Mouse (Mus musculus) heart, embryonic 16.5 days (tissue): ENCODE data around the gene Mus81. TPM values are rescaled to one million over a fixed set of nuclear protein-coding genes. Genes with fewer than 3 reads are reported as not detected.
A peak's percentile ranks its signal among the peaks of the same experiment; 100 is the strongest.

Source experiments
- ATAC-seq: fragments of 200-750 bp; cut with Nextera tagmentation; replicated peaks from 2 replicates; pipeline ENCODE4 v1.8.0; 2017; ENCODE audit warnings: moderate number of reproducible peaks; ENCODE audit not compliant: insufficient read depth, low FRiP score; ENCODE audit errors: extremely low read depth
- H3K27ac ChIP-seq: fragments of 300-500 bp; sonication (generic); 2 replicates; pipeline ENCODE4 v1.5.1; 2014; ENCODE audit warnings: mild to moderate bottlenecking, low read length, control low read depth, moderate library complexity
- H3K27me3 ChIP-seq: fragments of 300-500 bp; sonication (generic); 2 replicates; pipeline ENCODE4 v1.6.1; 2014; ENCODE audit warnings: low read length, mixed read lengths; ENCODE audit not compliant: control insufficient read depth, insufficient read depth
- H3K36me3 ChIP-seq: fragments of 300-500 bp; sonication (generic); 2 replicates; pipeline ENCODE4 v1.6.1; 2014; ENCODE audit not compliant: control insufficient read depth, insufficient read depth
- H3K4me1 ChIP-seq: fragments of 300-500 bp; sonication (generic); 2 replicates; pipeline ENCODE4 v1.6.1; 2014; ENCODE audit warnings: low read length, mixed read lengths; ENCODE audit not compliant: control insufficient read depth, insufficient read depth
- H3K4me2 ChIP-seq: fragments of 300-500 bp; sonication (generic); 2 replicates; pipeline ENCODE4 v1.6.1; 2014; ENCODE audit warnings: low read depth, mild to moderate bottlenecking, control low read depth, low read length
- H3K4me3 ChIP-seq: fragments of 300-500 bp; sonication (generic); 2 replicates; pipeline ENCODE4 v1.5.1; 2014; ENCODE audit warnings: mild to moderate bottlenecking, control low read depth, low read length
- H3K9ac ChIP-seq: fragments of 300-500 bp; sonication (generic); 2 replicates; pipeline ENCODE4 v1.6.1; 2014; ENCODE audit warnings: low read length, control low read depth
- H3K9me3 ChIP-seq: fragments of 300-500 bp; sonication (generic); replicated peaks from 2 replicates; pipeline ENCODE4 v1.6.1; 2016; ENCODE audit warnings: low read length; ENCODE audit not compliant: control insufficient read depth
- WGBS: fragments of 180-500 bp; shearing (Covaris S2); extraction: QIAGEN DNeasy Blood & Tissue Kit; methylation state at CpG from one replicate; pipeline ENCODE4 v1.1.7; 2014; 5-methylcytosine and 5-hydroxymethylcytosine counted together
- polyA plus RNA-seq: library from polyadenylated mRNA; unstranded; fragments of >200 nt; fragmentation: Nextera tagmentation; extraction: Ambion mirVana; gene quantifications from 2 replicates; pipeline ENCODE4 v1.2.1, GENCODE M21; 2015

Mus81 gene
- 50.1 and 52.9 TPM in 2 replicates for polyA plus RNA-seq

DNA sequence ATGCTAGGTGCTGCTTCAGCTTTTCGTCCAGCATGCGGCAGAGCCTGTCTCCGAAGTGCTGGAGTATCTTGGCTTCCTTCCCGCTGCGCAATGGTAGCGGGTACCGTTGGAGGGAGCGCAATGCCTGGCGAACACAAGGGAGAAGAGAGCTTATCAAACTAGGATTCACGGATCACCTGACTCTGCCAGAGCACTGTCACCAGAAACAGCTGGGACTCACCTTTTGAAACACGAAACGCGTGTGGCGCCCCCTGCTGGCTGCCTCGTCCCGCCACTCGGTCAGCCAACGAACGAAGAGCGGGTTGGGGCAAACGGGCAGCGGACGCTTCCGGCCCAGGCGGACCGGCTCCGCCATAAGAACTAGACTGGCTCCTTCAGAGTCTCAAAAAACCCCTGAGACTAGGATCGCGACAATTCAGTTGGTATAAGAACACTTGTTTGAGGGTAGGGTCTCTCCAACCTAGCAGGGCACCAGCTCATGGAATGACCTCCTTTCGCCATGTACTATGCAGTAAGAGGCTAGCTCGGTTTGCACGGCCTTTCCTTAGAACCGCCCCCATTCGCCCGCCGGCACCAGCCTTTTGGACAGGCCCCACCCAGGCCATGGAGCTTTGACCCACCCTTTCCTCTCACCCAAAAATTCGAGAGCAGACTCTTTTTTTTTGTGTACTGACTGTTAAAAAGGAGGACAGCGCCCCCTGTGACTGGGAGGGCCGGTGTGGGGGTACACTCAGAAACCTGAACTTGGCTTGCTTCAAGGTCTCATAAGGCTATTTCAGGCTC is at the start of gene Mus81:
TSS of gene Mus81 (minus strand) at position 635 of the 783 bp plus-strand sequence.
- H3K9me3 ChIP-seq: no peaks in the 10 kb centered on the region
- H3K9ac ChIP-seq: peak within 1 kb of the TSS; percentile 83
- H3K36me3 ChIP-seq: peaks cover 15% of the 10 kb centered on the region
- H3K27me3 ChIP-seq: no peaks in the 10 kb centered on the region
- peak within 1 kb of the TSS; percentile 71 for H3K4me2 ChIP-seq
- peak within 1 kb of the TSS; percentile 100 for H3K27ac ChIP-seq
- H3K4me1 ChIP-seq: peaks cover 32% of the 10 kb centered on the region
- WGBS: under 1% methylated on average over 39 of the region's 39 CpGs
- ATAC-seq: peak; percentile 68
- peak within 1 kb of the TSS; percentile 69 for H3K4me3 ChIP-seq

DNA sequence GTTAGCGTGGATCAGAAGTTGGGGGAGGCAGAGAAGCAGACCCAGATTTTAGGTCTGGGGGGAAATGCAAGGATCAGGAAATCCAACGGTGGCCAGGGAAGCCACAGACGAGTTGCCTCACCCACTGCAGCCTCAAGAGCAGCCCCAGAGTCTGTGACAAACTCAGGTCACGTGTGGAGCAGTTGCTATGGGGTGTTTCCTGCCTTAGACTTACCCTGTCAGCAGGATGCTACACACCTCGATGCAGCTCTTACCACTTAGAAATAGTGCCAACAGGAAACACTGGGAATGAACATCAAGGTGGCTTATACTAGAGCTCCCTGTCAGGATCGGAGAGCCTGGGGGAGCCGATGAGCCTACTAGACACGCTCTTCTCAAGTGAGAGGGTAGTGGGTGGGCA is 44.3 kb upstream of the Mus81 start:
- H3K36me3 ChIP-seq: no peaks in the 10 kb centered on the region
- H3K27me3 ChIP-seq: 0 out of 2 replicates have a peak, but pooled peaks cover 3% of the 10 kb centered on the region
- no peak overlapping the region for H3K4me3 ChIP-seq
- no peak overlapping the region for H3K27ac ChIP-seq
- WGBS: 58% methylated on average over 8 of the region's 8 CpGs
- H3K9ac ChIP-seq: no peak overlapping the region
- ATAC-seq: no peak
- no peak overlapping the region for H3K4me2 ChIP-seq
- peaks cover 4% of the 10 kb centered on the region; the same call in 1 of the 2 replicates for H3K4me1 ChIP-seq
- no peaks in the 10 kb centered on the region for H3K9me3 ChIP-seq

DNA sequence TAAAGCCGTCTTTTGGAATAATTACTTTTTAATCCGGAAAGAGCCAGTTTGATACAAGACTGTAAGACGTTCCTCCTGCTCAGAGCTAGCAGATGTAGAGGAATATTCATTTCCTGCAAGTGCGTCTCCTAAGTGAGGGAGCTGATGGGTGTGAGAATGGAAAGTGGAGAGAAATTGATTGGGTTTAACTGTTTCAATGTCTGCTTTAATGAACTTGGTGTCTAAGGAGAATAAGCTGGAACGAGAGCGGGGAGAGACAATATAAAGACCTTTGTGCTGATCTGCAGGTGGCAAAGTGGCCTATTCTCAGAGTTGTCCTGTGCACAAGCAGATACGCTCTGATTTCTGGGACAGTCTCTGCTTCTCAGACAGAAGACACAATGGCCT is 41.9 kb upstream of the Mus81 start:
- 0 out of 2 replicates have a peak, but pooled peaks cover 3% of the 10 kb centered on the region for H3K27me3 ChIP-seq
- no peaks in the 10 kb centered on the region for H3K9me3 ChIP-seq
- H3K36me3 ChIP-seq: no peaks in the 10 kb centered on the region
- ATAC-seq: no peak
- H3K4me3 ChIP-seq: no peak overlapping the region
- H3K4me1 ChIP-seq: peaks cover 4% of the 10 kb centered on the region; the same call in 1 of the 2 replicates
- WGBS: 76% methylated on average over 7 of the region's 7 CpGs
- H3K4me2 ChIP-seq: peak overlapping the region; percentile 58; the same call in 1 of the 2 replicates
- no peak overlapping the region for H3K9ac ChIP-seq
- H3K27ac ChIP-seq: no peak overlapping the region

DNA sequence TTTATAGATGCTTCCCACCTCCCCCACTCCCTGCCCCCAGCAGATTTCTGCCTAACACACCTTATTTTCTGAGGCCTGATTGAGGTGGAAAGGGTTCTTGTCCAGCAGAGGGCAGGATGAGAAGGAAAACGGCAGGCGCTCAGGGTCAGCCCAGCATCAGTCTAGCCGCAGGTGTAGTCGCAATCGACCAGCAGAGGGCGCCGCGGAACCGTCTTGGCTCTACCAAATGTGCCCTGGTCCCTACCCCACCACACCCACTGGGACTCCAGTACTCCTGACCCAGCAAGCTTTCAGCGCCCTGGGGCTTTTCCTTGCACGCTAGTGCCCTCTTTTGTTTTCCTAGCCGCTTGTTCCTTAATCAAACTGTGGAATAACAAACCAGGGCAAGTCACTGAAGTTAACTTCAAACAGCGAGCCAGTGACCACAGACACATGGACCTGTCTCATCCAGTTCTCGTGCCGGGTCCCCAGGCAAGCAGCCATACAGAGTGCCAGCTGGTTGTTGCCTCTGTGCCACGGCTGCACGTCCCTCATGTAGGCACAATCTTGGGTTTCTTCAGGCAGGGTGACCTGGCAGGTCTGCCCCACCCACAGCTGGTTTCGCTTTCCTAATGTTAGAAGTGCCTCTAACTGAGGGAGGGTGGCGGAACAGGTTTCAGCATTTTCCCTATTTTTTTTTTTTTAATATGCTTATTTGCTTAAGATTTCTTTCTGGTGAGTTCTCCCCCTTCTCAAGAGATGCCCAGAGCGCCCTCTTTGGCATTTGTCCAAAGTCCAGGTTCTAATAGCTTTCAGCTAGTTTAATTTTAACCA is 41.3 kb upstream of the Mus81 start:
- H3K27ac ChIP-seq: no peak overlapping the region
- H3K9ac ChIP-seq: peak overlapping the region; percentile 14; the same call in 1 of the 2 replicates
- H3K27me3 ChIP-seq: 0 out of 2 replicates have a peak, but pooled peaks cover 3% of the 10 kb centered on the region
- no peaks in the 10 kb centered on the region for H3K36me3 ChIP-seq
- H3K9me3 ChIP-seq: no peaks in the 10 kb centered on the region
- peak overlapping the region; percentile 58 for H3K4me2 ChIP-seq
- H3K4me3 ChIP-seq: peak overlapping the region; percentile 25
- H3K4me1 ChIP-seq: peaks cover 4% of the 10 kb centered on the region; the same call in 1 of the 2 replicates
- 18% methylated on average over 20 of the region's 20 CpGs for WGBS
- peak; percentile 96 for ATAC-seq

DNA sequence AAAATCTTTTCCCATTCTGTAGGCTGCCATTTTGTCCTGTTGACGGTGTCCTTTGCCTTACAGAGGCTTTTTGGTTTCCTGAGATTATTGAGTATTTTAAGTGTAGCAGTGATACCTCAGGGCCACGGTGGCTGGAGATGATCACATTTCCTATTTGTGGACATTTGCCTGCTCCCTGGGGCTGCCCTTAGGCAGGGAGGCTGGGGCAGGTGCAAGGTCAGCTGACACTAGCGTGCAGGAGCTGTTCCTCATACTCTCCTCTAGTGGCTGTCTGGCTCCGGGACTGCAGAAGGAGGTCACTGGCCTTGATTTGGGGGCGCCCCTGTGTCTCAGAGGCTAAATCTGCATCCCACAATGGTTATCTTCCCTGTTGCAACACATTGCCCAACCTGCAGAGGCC is 37.0 kb upstream of the Mus81 start:
- H3K36me3 ChIP-seq: no peaks in the 10 kb centered on the region
- peaks cover 4% of the 10 kb centered on the region; the same call in 1 of the 2 replicates for H3K4me1 ChIP-seq
- 0 out of 2 replicates have a peak, but pooled peaks cover under 1% of the 10 kb centered on the region for H3K27me3 ChIP-seq
- no peak overlapping the region for H3K4me2 ChIP-seq
- no peak overlapping the region for H3K27ac ChIP-seq
- no peak overlapping the region for H3K4me3 ChIP-seq
- no peak for ATAC-seq
- no peaks in the 10 kb centered on the region for H3K9me3 ChIP-seq
- H3K9ac ChIP-seq: no peak overlapping the region
- 75% methylated on average over 5 of the region's 5 CpGs for WGBS

DNA sequence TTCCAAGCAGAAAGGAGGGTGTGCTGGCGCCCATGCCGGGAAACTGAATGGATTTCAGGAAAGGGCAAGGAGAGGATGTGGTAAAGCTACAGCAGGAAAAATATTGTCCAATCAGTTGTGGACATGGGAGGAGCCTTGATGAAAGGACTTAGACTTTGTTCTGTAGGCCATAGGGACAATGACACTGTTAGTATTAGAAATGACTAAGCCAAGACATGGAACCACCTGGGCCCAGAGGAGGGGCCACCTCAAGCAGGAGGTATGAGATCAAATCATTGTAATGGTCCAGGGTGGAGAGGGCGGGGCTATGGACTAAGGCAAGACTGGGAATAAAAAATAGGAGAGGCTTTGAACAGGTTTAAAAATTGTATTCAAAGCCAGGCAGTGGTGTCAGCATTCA is 30.5 kb upstream of the Mus81 start:
- H3K27ac ChIP-seq: no peak overlapping the region
- 83% methylated on average over 3 of the region's 3 CpGs for WGBS
- ATAC-seq: no peak

DNA sequence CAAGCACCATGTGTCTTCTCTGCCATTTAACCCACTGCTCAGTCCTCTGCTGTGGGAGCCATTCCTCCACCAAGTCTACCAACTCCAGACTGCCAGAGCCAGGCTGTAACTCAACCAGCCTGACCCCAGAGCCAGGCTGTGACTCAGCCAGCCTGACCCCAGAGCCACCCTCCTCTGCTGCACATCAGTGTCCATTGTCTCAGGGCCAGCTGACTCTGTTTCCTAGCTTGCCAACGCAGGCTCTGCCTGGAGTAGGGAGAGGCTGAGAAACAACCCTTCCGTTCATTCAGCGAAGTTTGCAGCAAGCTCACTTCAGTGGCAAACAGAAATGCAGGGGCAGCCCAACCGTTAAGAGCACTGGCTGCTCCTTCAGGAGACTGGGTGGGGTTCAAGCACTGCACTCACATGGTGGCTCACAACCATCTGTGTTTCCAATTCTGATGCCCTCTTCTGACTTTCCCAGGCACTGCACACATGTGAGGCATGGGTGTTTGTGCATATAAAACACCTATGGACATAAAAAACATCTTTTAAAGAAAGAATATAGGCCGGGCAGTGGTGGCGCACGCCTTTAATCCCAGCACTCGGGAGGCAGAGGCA is 28.8 kb upstream of the Mus81 start:
- no peak for ATAC-seq
- H3K27me3 ChIP-seq: no peaks in the 10 kb centered on the region
- H3K4me3 ChIP-seq: no peak overlapping the region
- no peaks in the 10 kb centered on the region for H3K9me3 ChIP-seq
- no peak overlapping the region for H3K9ac ChIP-seq
- no peak overlapping the region for H3K27ac ChIP-seq
- H3K4me1 ChIP-seq: peaks cover 9% of the 10 kb centered on the region
- H3K36me3 ChIP-seq: no peaks in the 10 kb centered on the region
- H3K4me2 ChIP-seq: no peak overlapping the region
- WGBS: 77% methylated on average over 8 of the region's 8 CpGs

More for the DNA sequence above, 30.5 kb upstream of the Mus81 start:
- H3K4me2 ChIP-seq: no peak overlapping the region
- no peaks in the 10 kb centered on the region for H3K36me3 ChIP-seq
- H3K9me3 ChIP-seq: no peaks in the 10 kb centered on the region
- no peak overlapping the region for H3K9ac ChIP-seq
- H3K27me3 ChIP-seq: no peaks in the 10 kb centered on the region
- H3K4me1 ChIP-seq: no peaks in the 10 kb centered on the region
- H3K4me3 ChIP-seq: no peak overlapping the region

DNA sequence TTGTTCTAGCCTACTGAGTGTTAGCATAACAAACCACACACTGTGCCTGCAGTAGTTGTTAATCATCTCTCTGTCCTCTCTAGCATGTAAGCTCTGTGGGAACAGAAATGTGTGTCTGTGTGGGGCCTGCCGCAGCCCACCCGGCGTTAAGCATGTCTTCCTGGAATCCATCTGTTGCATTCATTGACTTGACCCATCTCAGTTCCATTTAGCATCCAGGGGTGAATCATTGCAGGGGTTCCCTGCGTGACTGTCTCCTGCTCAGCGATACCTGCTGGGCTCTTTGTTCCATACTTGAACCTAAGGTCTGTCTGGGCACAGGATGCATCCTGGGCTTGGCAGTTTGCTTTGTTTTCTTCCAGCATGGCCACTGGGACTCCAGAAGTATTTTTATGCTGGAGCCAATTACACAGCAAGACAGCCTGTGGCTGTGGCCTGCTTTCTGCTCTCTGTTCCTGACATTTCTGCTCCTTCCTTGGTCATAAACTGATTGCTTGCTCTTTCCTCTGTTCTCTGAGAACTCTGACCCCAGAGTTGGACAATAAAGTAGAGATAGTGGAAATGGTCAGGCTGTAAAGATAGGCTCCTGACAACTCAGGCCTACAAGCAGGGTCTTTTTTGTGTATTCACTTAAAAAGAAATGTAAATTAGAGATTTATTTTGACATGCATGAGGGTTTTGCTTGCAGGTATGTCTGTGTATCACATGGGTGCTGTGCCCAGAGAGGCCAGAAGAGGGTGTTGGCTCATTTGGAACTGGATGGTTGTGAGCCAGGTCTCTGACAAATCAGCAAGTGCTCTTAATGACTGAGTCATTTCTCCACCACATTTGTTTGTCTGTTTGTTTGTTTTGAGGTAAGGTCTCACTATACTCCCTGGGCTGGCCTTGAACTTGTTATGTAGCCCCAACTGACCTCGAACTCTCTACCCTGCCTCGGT is 27.9 kb upstream of the Mus81 start:
- no peak overlapping the region for H3K27ac ChIP-seq
- no peak overlapping the region for H3K9ac ChIP-seq
- peaks cover 17% of the 10 kb centered on the region for H3K4me1 ChIP-seq
- H3K36me3 ChIP-seq: no peaks in the 10 kb centered on the region
- H3K27me3 ChIP-seq: no peaks in the 10 kb centered on the region
- ATAC-seq: no peak
- 87% methylated on average over 7 of the region's 7 CpGs for WGBS
- no peaks in the 10 kb centered on the region for H3K9me3 ChIP-seq
- no peak overlapping the region for H3K4me2 ChIP-seq
- H3K4me3 ChIP-seq: no peak overlapping the region
